Mouse (Mus musculus): ENCODE results near the gene Gm11032.
"Not testable (repeated sequence)": the region's sequence is repeated elsewhere in the genome, so short reads cannot be mapped to it uniquely, and the experiment has no call there.

Gm11032 gene

GRCm38 (mm10) chr11:4620017-4620485, at the start of gene Gm11032:
Gm11032 (plus strand) TSS chr11:4620067.
- peak in 1 of 2 experiments; percentile 4 for DNase-seq

GRCm38 (mm10) chr11:4571491-4571901, 48.4 kb upstream of the Gm11032 start:
- no peak for DNase-seq

GRCm38 (mm10) chr11:4576090-4576732, 43.7 kb upstream of the Gm11032 start:
- not testable (repeated sequence) for DNase-seq

- no peak for DNase-seq
These were observed 42.8 kb upstream of the Gm11032 start for GRCm38 (mm10) chr11:4577079-4577478.

- DNase-seq: peak; percentile 53 to 60
These were observed 41.2 kb upstream of the Gm11032 start for GRCm38 (mm10) chr11:4578682-4579081.

- no peak for DNase-seq
These were observed 28.1 kb upstream of the Gm11032 start for GRCm38 (mm10) chr11:4591811-4592210.

- no peak for DNase-seq
These were observed 26.4 kb upstream of the Gm11032 start for GRCm38 (mm10) chr11:4593491-4593848.

GRCm38 (mm10) chr11:4593849-4594607, 25.8 kb upstream of the Gm11032 start:
- peak in 1 of 2 experiments; percentile 47 for DNase-seq

GRCm38 (mm10) chr11:4594608-4595500, 25.0 kb upstream of the Gm11032 start, which contains the start of gene Mtmr3:
Mtmr3 (minus strand) TSS chr11:4594863.
- peak; percentile 93 to 97 for DNase-seq

GRCm38 (mm10) chr11:4598411-4598810, 21.5 kb upstream of the Gm11032 start:
- DNase-seq: no peak

- no peak for DNase-seq
These were observed 20.0 kb upstream of the Gm11032 start for GRCm38 (mm10) chr11:4599916-4600315.

GRCm38 (mm10) chr11:4601890-4602289, 18.0 kb upstream of the Gm11032 start:
- DNase-seq: no peak

GRCm38 (mm10) chr11:4602691-4603441, 17.0 kb upstream of the Gm11032 start:
- DNase-seq: peak; percentile 13 to 37

- DNase-seq: no peak
These were observed 15.4 kb upstream of the Gm11032 start for GRCm38 (mm10) chr11:4604441-4604840.

GRCm38 (mm10) chr11:4605414-4605813, 14.5 kb upstream of the Gm11032 start:
- DNase-seq: no peak

GRCm38 (mm10) chr11:4606541-4606940, 13.3 kb upstream of the Gm11032 start:
- no peak for DNase-seq

GRCm38 (mm10) chr11:4611904-4612303, 8.0 kb upstream of the Gm11032 start:
- DNase-seq: no peak

- peak; percentile 13 to 17 for DNase-seq
These were observed 738 bp downstream of the Gm11032 start for GRCm38 (mm10) chr11:4620501-4621108.

GRCm38 (mm10) chr11:4621866-4622265, 2.0 kb downstream of the Gm11032 start:
- DNase-seq: no peak

GRCm38 (mm10) chr11:4622442-4622986, 2.6 kb downstream of the Gm11032 start:
- no peak for DNase-seq

- no peak for DNase-seq
These were observed 3.1 kb downstream of the Gm11032 start for GRCm38 (mm10) chr11:4622997-4623396.

GRCm38 (mm10) chr11:4625931-4626330, 6.1 kb downstream of the Gm11032 start:
- no peak for DNase-seq
